Mouse (Mus musculus): ENCODE data around the gene P2ry12. TPM values are rescaled to one million over a fixed set of nuclear protein-coding genes. Genes with fewer than 3 reads are reported as not detected.

Gene P2ry12
- total RNA-seq, 2 experiments from 2014 or later = 1.4 to 2.2 TPM

GRCm38 (mm10) chr3:59243384-59243783 is 19.3 kb downstream of the P2ry12 start:
- DNase-seq = peak in 1 of 2 experiments; percentile 25
- intact Hi-C loops (cut with DNase I) = no loop called here

GRCm38 (mm10) chr3:59234878-59235277 is 27.8 kb downstream of the P2ry12 start:
- intact Hi-C loops (cut with DNase I) = no loop called here

GRCm38 (mm10) chr3:59230912-59231311 is 31.8 kb downstream of the P2ry12 start:
- DNase-seq = no peak
- intact Hi-C loops (cut with DNase I) = no loop called here

More at GRCm38 (mm10) chr3:59234878-59235277, 27.8 kb downstream of the P2ry12 start:
- DNase-seq = no peak

GRCm38 (mm10) chr3:59228730-59229551 is 33.7 kb downstream of the P2ry12 start:
- intact Hi-C loops (cut with DNase I) = no loop called here
- peak in 1 of 2 experiments; percentile 29 for DNase-seq

GRCm38 (mm10) chr3:59227696-59228095 is 35.0 kb downstream of the P2ry12 start:
- intact Hi-C loops (cut with DNase I) = no loop called here

GRCm38 (mm10) chr3:59225411-59225810 is 37.3 kb downstream of the P2ry12 start:
- DNase-seq = no peak
- intact Hi-C loops (cut with DNase I) = no loop called here

More at GRCm38 (mm10) chr3:59227696-59228095, 35.0 kb downstream of the P2ry12 start:
- DNase-seq = no peak

GRCm38 (mm10) chr3:59222303-59222702 is 40.4 kb downstream of the P2ry12 start:
- DNase-seq = no peak
- intact Hi-C loops (cut with DNase I) = no loop called here

GRCm38 (mm10) chr3:59219326-59219725 is 43.3 kb downstream of the P2ry12 start:
- intact Hi-C loops (cut with DNase I) = no loop called here
- no peak for DNase-seq

GRCm38 (mm10) chr3:59217211-59217610 is 45.5 kb downstream of the P2ry12 start:
- intact Hi-C loops (cut with DNase I) = no loop called here
- DNase-seq = no peak

- intact Hi-C loops (cut with DNase I) = no loop called here
These were observed 50.3 kb downstream of the P2ry12 start for GRCm38 (mm10) chr3:59212404-59212803.

GRCm38 (mm10) chr3:59211784-59212183 is 50.9 kb downstream of the P2ry12 start:
- intact Hi-C loops (cut with DNase I) = no loop called here
- DNase-seq = no peak

More at GRCm38 (mm10) chr3:59212404-59212803, 50.3 kb downstream of the P2ry12 start:
- DNase-seq = no peak

- no peak for DNase-seq
- intact Hi-C loops (cut with DNase I) = no loop called here
These were observed 51.9 kb downstream of the P2ry12 start, which contains the start of gene P2ry13 for GRCm38 (mm10) chr3:59210727-59211126. Gene P2ry13 (minus strand): TSS chr3:59210882.

GRCm38 (mm10) chr3:59210089-59210488 is 52.6 kb downstream of the P2ry12 start:
- no peak for DNase-seq
- intact Hi-C loops (cut with DNase I) = no loop called here

GRCm38 (mm10) chr3:59208650-59209548 is 53.8 kb downstream of the P2ry12 start:
- intact Hi-C loops (cut with DNase I) = loop anchor here (2.0 kb wide), 2 partner anchors 88 to 130 kb away; no protein-coding TSS in a partner anchor
- DNase-seq = peak in 1 of 2 experiments; percentile 66

GRCm38 (mm10) chr3:59205941-59206340 is 56.7 kb downstream of the P2ry12 start:
- intact Hi-C loops (cut with DNase I) = no loop called here
- no peak for DNase-seq

- intact Hi-C loops (cut with DNase I) = no loop called here
- DNase-seq = no peak
These were observed 57.8 kb downstream of the P2ry12 start for GRCm38 (mm10) chr3:59204719-59205503.

- intact Hi-C loops (cut with DNase I) = no loop called here
- no peak for DNase-seq
These were observed 58.7 kb downstream of the P2ry12 start for GRCm38 (mm10) chr3:59203802-59204520.

GRCm38 (mm10) chr3:59197329-59197948 is 65.2 kb downstream of the P2ry12 start:
- no peak for DNase-seq
- intact Hi-C loops (cut with DNase I) = no loop called here

GRCm38 (mm10) chr3:59194938-59195337 is 67.7 kb downstream of the P2ry12 start, which contains the start of gene Gpr87:
Gene Gpr87 (minus strand): TSS chr3:59195104.
- no peak for DNase-seq
- intact Hi-C loops (cut with DNase I) = no loop called here
